Mouse (Mus musculus): Measurements from ENCODE around the gene Fgf3. TPM values are rescaled to one million over a fixed set of nuclear protein-coding genes. Genes with fewer than 3 reads are reported as not detected.

Gene Fgf3
- polyA plus RNA-seq, 1 experiment, result 1.9 TPM

DNA sequence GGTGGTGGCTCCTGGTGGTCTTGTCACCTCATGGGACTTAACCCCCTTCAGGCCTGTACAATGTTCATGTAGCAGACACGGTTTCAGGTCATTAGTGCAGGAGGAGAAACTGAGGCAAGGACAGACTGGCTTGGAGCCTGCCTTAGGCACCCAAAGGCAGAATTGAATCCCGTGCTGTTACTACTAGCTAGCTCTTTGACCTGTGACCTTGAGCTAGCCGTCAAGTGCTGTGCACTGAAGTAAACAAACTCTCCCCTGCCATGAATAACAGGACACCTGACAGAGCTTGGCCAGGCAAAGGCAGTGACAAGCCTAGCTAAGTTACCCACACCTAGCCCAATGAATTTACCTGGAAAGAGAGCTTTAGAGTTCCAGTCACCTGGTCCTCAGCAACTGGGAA is 17.1 kb downstream of the Fgf3 start:
- no peak overlapping the region for H3K4me3 ChIP-seq (ENCODE audit: control insufficient read depth, insufficient read depth, low read length)
- no peaks in the 10 kb centered on the region for H3K27me3 ChIP-seq (ENCODE audit: control insufficient read depth, insufficient read depth, low read length)
- TF ChIP-seq POLR2A (IDR thresholded peaks at IDR 0.05; ENCODE audit: control insufficient read depth, extremely low read depth, insufficient read depth, low read length, poor library complexity) (no peak), CTCF (IDR thresholded peaks at IDR 0.05; ENCODE audit: borderline replicate concordance, control insufficient read depth, extremely low read depth, insufficient read depth, low read length, poor library complexity) (no peak)
- 84% methylated on average over 3 of the region's 3 CpGs for WGBS
- 0 out of 2 replicates have a peak, but pooled peaks cover 3% of the 10 kb centered on the region for H3K4me1 ChIP-seq (replicated peaks; ENCODE audit: control insufficient read depth, insufficient read depth, low read length)
- H3K36me3 ChIP-seq (ENCODE audit: control insufficient read depth, insufficient read depth, low read length), result no peaks in the 10 kb centered on the region
- no peak for DNase-seq
- H3K27ac ChIP-seq (ENCODE audit: control insufficient read depth, insufficient read depth, low read length), result no peak overlapping the region

DNA sequence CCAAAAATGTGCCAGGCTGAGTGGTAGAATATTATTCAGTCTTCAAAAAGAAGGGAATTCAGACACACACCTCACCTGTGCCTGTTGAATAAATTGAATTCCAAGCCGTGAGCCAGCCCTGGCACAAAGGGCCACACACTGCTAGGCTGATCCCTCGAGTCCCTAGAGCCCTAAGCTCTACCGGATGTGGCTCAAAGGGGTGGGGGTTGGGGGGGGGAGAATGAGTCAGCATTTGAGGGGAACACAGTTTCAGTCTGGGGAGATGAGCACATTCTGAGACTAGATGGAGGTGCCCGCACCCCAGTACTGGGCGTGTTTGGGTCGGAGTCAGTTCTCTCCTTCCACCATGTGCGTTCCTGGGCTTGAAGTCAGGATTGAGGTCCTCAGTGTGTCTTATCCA is 19.3 kb downstream of the Fgf3 start:
- no peak for DNase-seq
- no peak overlapping the region for H3K27ac ChIP-seq (ENCODE audit: control insufficient read depth, insufficient read depth, low read length)

DNA sequence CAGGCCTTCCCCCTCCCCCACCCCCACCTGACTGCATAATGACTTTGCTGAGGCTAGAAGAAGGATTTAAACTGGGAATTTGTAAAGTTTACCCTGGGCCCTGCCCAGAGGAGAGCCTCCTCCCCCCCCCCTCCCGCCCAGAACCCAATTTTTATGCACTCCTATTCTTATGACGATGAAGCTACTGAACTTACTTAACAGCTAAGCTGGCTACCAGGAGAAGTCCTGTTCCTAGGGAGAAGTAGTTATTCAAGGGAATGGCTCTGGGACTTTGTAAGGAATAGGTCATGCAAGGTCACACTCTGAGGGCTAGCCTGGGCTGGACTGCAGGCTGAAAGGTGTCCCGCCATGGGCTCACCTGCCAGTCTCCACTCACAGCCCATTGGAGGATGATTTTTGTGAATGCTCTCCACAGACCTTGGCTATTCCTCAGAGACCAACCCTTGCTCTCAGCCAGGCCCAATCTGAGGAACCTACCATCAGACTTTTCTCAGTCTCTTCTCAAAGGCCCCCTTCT is 20.0 kb downstream of the Fgf3 start:
- H3K4me3 ChIP-seq (ENCODE audit: control insufficient read depth, insufficient read depth, low read length), result no peak overlapping the region
- H3K27ac ChIP-seq (ENCODE audit: control insufficient read depth, insufficient read depth, low read length), result no peak overlapping the region
- 0 out of 2 replicates have a peak, but pooled peaks cover 3% of the 10 kb centered on the region for H3K4me1 ChIP-seq (replicated peaks; ENCODE audit: control insufficient read depth, insufficient read depth, low read length)
- no peaks in the 10 kb centered on the region for H3K36me3 ChIP-seq (ENCODE audit: control insufficient read depth, insufficient read depth, low read length)
- TF ChIP-seq CTCF (IDR thresholded peaks at IDR 0.05; ENCODE audit: borderline replicate concordance, control insufficient read depth, extremely low read depth, insufficient read depth, low read length, poor library complexity) (no peak), POLR2A (IDR thresholded peaks at IDR 0.05; ENCODE audit: control insufficient read depth, extremely low read depth, insufficient read depth, low read length, poor library complexity) (no peak)
- no peak for DNase-seq
- peaks cover 6% of the 10 kb centered on the region; the same call in 1 of the 2 replicates for H3K27me3 ChIP-seq (ENCODE audit: control insufficient read depth, insufficient read depth, low read length)
- WGBS, result 92% methylated on average over 3 of the region's 3 CpGs

More for the DNA sequence above, 19.3 kb downstream of the Fgf3 start:
- Histone ChIP-seq H3K27me3 (ENCODE audit: control insufficient read depth, insufficient read depth, low read length) (peaks cover 3% of the 10 kb centered on the region; the same call in 1 of the 2 replicates), H3K4me3 (ENCODE audit: control insufficient read depth, insufficient read depth, low read length) (no peak overlapping the region), H3K4me1 (replicated peaks; ENCODE audit: control insufficient read depth, insufficient read depth, low read length) (0 out of 2 replicates have a peak, but pooled peaks cover 3% of the 10 kb centered on the region), H3K36me3 (ENCODE audit: control insufficient read depth, insufficient read depth, low read length) (no peaks in the 10 kb centered on the region)
- 51% methylated on average over 7 of the region's 7 CpGs for WGBS
- TF ChIP-seq POLR2A (IDR thresholded peaks at IDR 0.05; ENCODE audit: control insufficient read depth, extremely low read depth, insufficient read depth, low read length, poor library complexity), result no peak
- no peak for TF ChIP-seq CTCF (IDR thresholded peaks at IDR 0.05; ENCODE audit: borderline replicate concordance, control insufficient read depth, extremely low read depth, insufficient read depth, low read length, poor library complexity)

DNA sequence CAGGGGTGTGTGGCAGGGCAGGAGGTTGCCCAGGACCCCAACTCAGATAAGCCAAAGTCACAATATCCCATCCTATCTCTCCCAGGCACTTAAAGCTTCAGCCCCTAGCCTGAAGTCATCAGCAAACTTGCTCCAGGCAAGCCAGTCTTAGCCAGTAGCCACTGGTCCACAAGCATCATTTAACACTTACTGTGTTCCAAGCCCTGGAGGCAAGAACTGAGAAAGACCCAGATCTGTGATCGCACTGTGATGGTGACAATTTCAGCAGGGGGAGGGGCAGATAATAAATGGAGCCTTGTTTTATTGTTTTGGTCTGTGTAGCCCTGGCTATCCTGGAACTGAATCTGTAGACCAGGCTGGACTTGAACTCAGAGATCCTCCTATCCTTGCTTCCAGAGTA is 20.8 kb downstream of the Fgf3 start:
- 100% methylated on average over 1 of the region's 1 CpGs for WGBS
- no peak for TF ChIP-seq CTCF (IDR thresholded peaks at IDR 0.05; ENCODE audit: borderline replicate concordance, control insufficient read depth, extremely low read depth, insufficient read depth, low read length, poor library complexity)
- TF ChIP-seq POLR2A (IDR thresholded peaks at IDR 0.05; ENCODE audit: control insufficient read depth, extremely low read depth, insufficient read depth, low read length, poor library complexity), result no peak
- no peak overlapping the region for H3K4me3 ChIP-seq (ENCODE audit: control insufficient read depth, insufficient read depth, low read length)

DNA sequence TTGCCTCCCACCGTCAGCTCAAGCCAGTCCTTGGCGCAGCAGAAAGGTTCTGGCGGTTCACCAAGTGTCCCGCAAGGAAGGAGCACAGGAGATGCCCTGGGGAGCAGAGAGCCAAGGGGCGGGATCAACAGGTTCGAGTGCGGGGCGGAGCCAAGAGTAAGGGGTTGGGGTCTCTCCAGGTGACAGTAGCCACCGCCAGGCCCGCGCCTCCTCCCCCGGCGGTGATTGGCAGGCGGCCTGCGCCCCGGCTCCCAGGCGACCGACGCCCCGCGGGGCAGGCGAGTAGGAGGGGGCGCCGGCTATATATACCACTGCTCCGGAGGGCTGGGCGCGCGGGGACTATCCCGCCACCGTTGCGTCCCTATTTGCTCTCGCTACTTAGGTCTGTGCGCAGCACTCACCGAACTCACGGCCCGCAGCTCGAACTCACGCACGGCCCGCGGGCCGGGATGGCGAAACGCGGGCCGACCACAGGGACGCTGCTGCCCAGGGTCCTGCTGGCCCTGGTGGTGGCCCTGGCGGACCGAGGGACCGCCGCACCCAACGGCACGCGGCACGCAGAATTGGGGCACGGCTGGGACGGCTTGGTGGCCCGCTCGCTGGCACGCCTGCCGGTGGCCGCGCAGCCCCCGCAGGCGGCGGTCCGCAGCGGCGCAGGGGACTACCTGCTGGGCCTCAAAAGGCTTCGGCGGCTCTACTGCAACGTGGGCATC is 23.3 kb downstream of the Fgf3 start:
- 7% methylated on average over 72 of the region's 72 CpGs for WGBS
- Histone ChIP-seq H3K36me3 (ENCODE audit: control insufficient read depth, insufficient read depth, low read length) (no peaks in the 10 kb centered on the region), H3K27ac (ENCODE audit: control insufficient read depth, insufficient read depth, low read length) (no peak overlapping the region), H3K27me3 (ENCODE audit: control insufficient read depth, insufficient read depth, low read length) (peaks cover 6% of the 10 kb centered on the region; the same call in 1 of the 2 replicates), H3K4me3 (ENCODE audit: control insufficient read depth, insufficient read depth, low read length) (no peak overlapping the region), H3K4me1 (replicated peaks; ENCODE audit: control insufficient read depth, insufficient read depth, low read length) (0 out of 2 replicates have a peak, but pooled peaks cover 3% of the 10 kb centered on the region)
- DNase-seq, result no peak
- TF ChIP-seq CTCF (IDR thresholded peaks at IDR 0.05; ENCODE audit: borderline replicate concordance, control insufficient read depth, extremely low read depth, insufficient read depth, low read length, poor library complexity) (no peak), POLR2A (IDR thresholded peaks at IDR 0.05; ENCODE audit: control insufficient read depth, extremely low read depth, insufficient read depth, low read length, poor library complexity) (no peak)

More for the DNA sequence above, 20.8 kb downstream of the Fgf3 start:
- Histone ChIP-seq H3K36me3 (ENCODE audit: control insufficient read depth, insufficient read depth, low read length) (no peaks in the 10 kb centered on the region), H3K27ac (ENCODE audit: control insufficient read depth, insufficient read depth, low read length) (no peak overlapping the region), H3K27me3 (ENCODE audit: control insufficient read depth, insufficient read depth, low read length) (peaks cover 6% of the 10 kb centered on the region; the same call in 1 of the 2 replicates), H3K4me1 (replicated peaks; ENCODE audit: control insufficient read depth, insufficient read depth, low read length) (0 out of 2 replicates have a peak, but pooled peaks cover 3% of the 10 kb centered on the region)
- DNase-seq, result no peak

DNA sequence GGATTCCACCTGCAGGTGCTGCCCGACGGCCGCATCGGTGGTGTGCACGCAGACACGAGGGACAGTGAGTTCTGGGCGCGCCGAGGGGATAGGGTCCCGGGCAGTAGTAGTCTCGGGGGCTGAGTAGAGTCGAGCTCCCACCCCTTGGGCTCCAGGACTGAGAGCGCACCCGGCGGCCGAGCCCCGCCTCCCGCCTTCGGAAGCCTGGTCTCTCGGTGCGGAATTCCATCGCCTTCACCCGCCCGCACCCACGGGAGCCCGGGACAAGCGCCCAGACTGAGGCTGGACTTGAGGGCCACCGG is 23.8 kb downstream of the Fgf3 start:
- Histone ChIP-seq H3K4me1 (replicated peaks; ENCODE audit: control insufficient read depth, insufficient read depth, low read length) (0 out of 2 replicates have a peak, but pooled peaks cover 3% of the 10 kb centered on the region), H3K27ac (ENCODE audit: control insufficient read depth, insufficient read depth, low read length) (no peak overlapping the region), H3K27me3 (ENCODE audit: control insufficient read depth, insufficient read depth, low read length) (peaks cover 6% of the 10 kb centered on the region; the same call in 1 of the 2 replicates), H3K4me3 (ENCODE audit: control insufficient read depth, insufficient read depth, low read length) (no peak overlapping the region), H3K36me3 (ENCODE audit: control insufficient read depth, insufficient read depth, low read length) (no peaks in the 10 kb centered on the region)
- DNase-seq, result no peak
- no peak for TF ChIP-seq CTCF (IDR thresholded peaks at IDR 0.05; ENCODE audit: borderline replicate concordance, control insufficient read depth, extremely low read depth, insufficient read depth, low read length, poor library complexity)
- no peak for TF ChIP-seq POLR2A (IDR thresholded peaks at IDR 0.05; ENCODE audit: control insufficient read depth, extremely low read depth, insufficient read depth, low read length, poor library complexity)
- WGBS, result 8% methylated on average over 28 of the region's 28 CpGs
